Mouse (Mus musculus) forebrain, embryonic 10.5 days (tissue): ENCODE results near the gene Bcat2. TPM values are rescaled to one million over a fixed set of nuclear protein-coding genes. Genes with fewer than 3 reads are reported as not detected.

Experiments
- DNase-seq: peaks from one replicate; pipeline ENCODE4 v3.0.0-alpha.2; 2017; ENCODE audit warnings: low spot score; ENCODE audit errors: extremely low spot score
- H3K27ac ChIP-seq: fragments of 300-500 bp; sonication (generic); 2 replicates; pipeline ENCODE4 v1.5.1; 2016; ENCODE audit warnings: mild to moderate bottlenecking
- H3K27me3 ChIP-seq: fragments of 300-500 bp; sonication (generic); 2 replicates; pipeline ENCODE4 v1.6.1; 2016; ENCODE audit warnings: mild to moderate bottlenecking; ENCODE audit not compliant: poor library complexity, severe bottlenecking
- H3K36me3 ChIP-seq: fragments of 300-500 bp; sonication (generic); replicated peaks from 2 replicates; pipeline ENCODE4 v1.6.1; 2016; ENCODE audit warnings: mild to moderate bottlenecking, moderate library complexity
- H3K4me1 ChIP-seq: fragments of 300-500 bp; sonication (generic); 2 replicates; pipeline ENCODE4 v1.6.1; 2016
- H3K4me3 ChIP-seq: fragments of 300-500 bp; sonication (generic); 2 replicates; pipeline ENCODE4 v1.5.1; 2016; ENCODE audit warnings: mild to moderate bottlenecking, moderate library complexity
- H3K9me3 ChIP-seq: fragments of 300-500 bp; sonication (generic); 2 replicates; pipeline ENCODE4 v1.6.1; 2016; ENCODE audit warnings: mild to moderate bottlenecking, moderate library complexity
- WGBS: fragments of 180-500 bp; shearing (Covaris S2); methylation state at CpG from one replicate; pipeline ENCODE4 v1.1.7; 2016; 5-methylcytosine and 5-hydroxymethylcytosine counted together
- polyA plus RNA-seq: library from polyadenylated mRNA; unstranded; fragments of >200 nt; fragmentation: Nextera tagmentation; extraction: Ambion mirVana; gene quantifications from 2 replicates; pipeline ENCODE4 v1.2.1, GENCODE M21; 2016

Bcat2 gene
- polyA plus RNA-seq, 1 experiment from 2014 or later = 39.1 TPM

GRCm38 (mm10) chr7:45530643-45531042, 39.3 kb upstream of the Bcat2 start:
- WGBS = 90% methylated on average over 2 of the region's 2 CpGs
- Histone ChIP-seq H3K9me3 (no peaks in the 10 kb centered on the region), H3K4me1 (peaks cover 21% of the 10 kb centered on the region), H3K27ac (peak overlapping the region; percentile 62; the same call in 1 of the 2 replicates), H3K36me3 (no peaks in the 10 kb centered on the region), H3K4me3 (no peak overlapping the region), H3K27me3 (no peaks in the 10 kb centered on the region)
- no peak for DNase-seq

- Histone ChIP-seq H3K4me1 (peaks cover 23% of the 10 kb centered on the region), H3K4me3 (no peak overlapping the region), H3K27me3 (no peaks in the 10 kb centered on the region), H3K36me3 (no peaks in the 10 kb centered on the region), H3K9me3 (no peaks in the 10 kb centered on the region), H3K27ac (no peak overlapping the region)
- no peak for DNase-seq
- WGBS = 73% methylated on average over 1 of the region's 1 CpGs
Measured at GRCm38 (mm10) chr7:45535676-45536075, 34.3 kb upstream of the Bcat2 start.

- WGBS = 82% methylated on average over 10 of the region's 10 CpGs
- H3K4me1 ChIP-seq = peaks cover 21% of the 10 kb centered on the region
- H3K4me3 ChIP-seq = peak overlapping the region; percentile 70
- DNase-seq = no peak
- H3K9me3 ChIP-seq = no peaks in the 10 kb centered on the region
- H3K27me3 ChIP-seq = no peaks in the 10 kb centered on the region
- peak overlapping the region; percentile 87; the same call in 1 of the 2 replicates for H3K27ac ChIP-seq
- H3K36me3 ChIP-seq = no peaks in the 10 kb centered on the region
Measured at GRCm38 (mm10) chr7:45537602-45538001, 32.4 kb upstream of the Bcat2 start.

- Histone ChIP-seq H3K36me3 (no peaks in the 10 kb centered on the region), H3K27me3 (no peaks in the 10 kb centered on the region), H3K27ac (peak overlapping the region; percentile 87), H3K9me3 (no peaks in the 10 kb centered on the region), H3K4me1 (peaks cover 21% of the 10 kb centered on the region), H3K4me3 (peak overlapping the region; percentile 70)
- peak; percentile 66 for DNase-seq
- WGBS = 2% methylated on average over 29 of the region's 29 CpGs
Measured at GRCm38 (mm10) chr7:45538163-45539041, 31.6 kb upstream of the Bcat2 start.

GRCm38 (mm10) chr7:45539095-45539494, 30.9 kb upstream of the Bcat2 start:
- peak overlapping the region; percentile 10; the same call in 1 of the 2 replicates for H3K4me3 ChIP-seq
- WGBS = 85% methylated on average over 3 of the region's 3 CpGs
- no peaks in the 10 kb centered on the region for H3K36me3 ChIP-seq
- no peaks in the 10 kb centered on the region for H3K9me3 ChIP-seq
- H3K27me3 ChIP-seq = no peaks in the 10 kb centered on the region
- peak overlapping the region; percentile 87 for H3K27ac ChIP-seq
- H3K4me1 ChIP-seq = peaks cover 21% of the 10 kb centered on the region
- DNase-seq = no peak

GRCm38 (mm10) chr7:45540213-45540612, 29.7 kb upstream of the Bcat2 start:
- WGBS = 80% methylated on average over 2 of the region's 2 CpGs
- no peaks in the 10 kb centered on the region for H3K36me3 ChIP-seq
- DNase-seq = no peak
- no peaks in the 10 kb centered on the region for H3K27me3 ChIP-seq
- H3K9me3 ChIP-seq = peaks cover 3% of the 10 kb centered on the region; the same call in 1 of the 2 replicates
- H3K4me3 ChIP-seq = no peak overlapping the region
- H3K4me1 ChIP-seq = peaks cover 21% of the 10 kb centered on the region
- H3K27ac ChIP-seq = no peak overlapping the region

- H3K27me3 ChIP-seq = no peaks in the 10 kb centered on the region
- WGBS = 89% methylated on average over 1 of the region's 1 CpGs
- H3K36me3 ChIP-seq = no peaks in the 10 kb centered on the region
- H3K4me1 ChIP-seq = 0 out of 2 replicates have a peak, but pooled peaks cover 3% of the 10 kb centered on the region
- no peak for DNase-seq
- no peak overlapping the region for H3K27ac ChIP-seq
- H3K9me3 ChIP-seq = peaks cover 3% of the 10 kb centered on the region; the same call in 1 of the 2 replicates
- no peak overlapping the region for H3K4me3 ChIP-seq
Measured at GRCm38 (mm10) chr7:45544525-45544924, 25.4 kb upstream of the Bcat2 start.

- Histone ChIP-seq H3K9me3 (no peaks in the 10 kb centered on the region), H3K27ac (no peak overlapping the region), H3K36me3 (no peaks in the 10 kb centered on the region), H3K4me3 (no peak overlapping the region), H3K27me3 (no peaks in the 10 kb centered on the region), H3K4me1 (peaks cover 3% of the 10 kb centered on the region)
- 90% methylated on average over 16 of the region's 16 CpGs for WGBS
- no peak for DNase-seq
Measured at GRCm38 (mm10) chr7:45549641-45550436, 20.1 kb upstream of the Bcat2 start.

- H3K9me3 ChIP-seq = no peaks in the 10 kb centered on the region
- DNase-seq = no peak
- no peaks in the 10 kb centered on the region for H3K36me3 ChIP-seq
- H3K27me3 ChIP-seq = no peaks in the 10 kb centered on the region
- 82% methylated on average over 11 of the region's 11 CpGs for WGBS
- peaks cover 7% of the 10 kb centered on the region for H3K4me1 ChIP-seq
- H3K4me3 ChIP-seq = no peak overlapping the region
- H3K27ac ChIP-seq = no peak overlapping the region
Measured at GRCm38 (mm10) chr7:45550821-45551511, 19.0 kb upstream of the Bcat2 start.

- Histone ChIP-seq H3K36me3 (no peaks in the 10 kb centered on the region), H3K27ac (no peak overlapping the region), H3K9me3 (no peaks in the 10 kb centered on the region), H3K27me3 (no peaks in the 10 kb centered on the region), H3K4me3 (no peak overlapping the region), H3K4me1 (peaks cover 9% of the 10 kb centered on the region)
- no peak for DNase-seq
- 83% methylated on average over 8 of the region's 8 CpGs for WGBS
Measured at GRCm38 (mm10) chr7:45551512-45551883, 18.5 kb upstream of the Bcat2 start.

- WGBS = 70% methylated on average over 8 of the region's 8 CpGs
- Histone ChIP-seq H3K4me1 (peaks cover 9% of the 10 kb centered on the region), H3K4me3 (no peak overlapping the region), H3K27ac (no peak overlapping the region), H3K27me3 (no peaks in the 10 kb centered on the region), H3K9me3 (no peaks in the 10 kb centered on the region), H3K36me3 (no peaks in the 10 kb centered on the region)
- DNase-seq = no peak
Measured at GRCm38 (mm10) chr7:45553519-45553918, 16.4 kb upstream of the Bcat2 start.

GRCm38 (mm10) chr7:45553990-45554389, 16.0 kb upstream of the Bcat2 start:
- Histone ChIP-seq H3K4me1 (peaks cover 9% of the 10 kb centered on the region), H3K27me3 (no peaks in the 10 kb centered on the region), H3K4me3 (no peak overlapping the region), H3K27ac (no peak overlapping the region), H3K36me3 (no peaks in the 10 kb centered on the region), H3K9me3 (no peaks in the 10 kb centered on the region)
- 97% methylated on average over 2 of the region's 2 CpGs for WGBS
- no peak for DNase-seq
